Mouse (Mus musculus): ENCODE measurements at regions not wholly inside any gene's neighbourhood (a gene's known extent, or its start where the extent isn't known, plus 50 kb on each side); places are given as distances from the start of the nearest gene placed in this dataset.

DNA sequence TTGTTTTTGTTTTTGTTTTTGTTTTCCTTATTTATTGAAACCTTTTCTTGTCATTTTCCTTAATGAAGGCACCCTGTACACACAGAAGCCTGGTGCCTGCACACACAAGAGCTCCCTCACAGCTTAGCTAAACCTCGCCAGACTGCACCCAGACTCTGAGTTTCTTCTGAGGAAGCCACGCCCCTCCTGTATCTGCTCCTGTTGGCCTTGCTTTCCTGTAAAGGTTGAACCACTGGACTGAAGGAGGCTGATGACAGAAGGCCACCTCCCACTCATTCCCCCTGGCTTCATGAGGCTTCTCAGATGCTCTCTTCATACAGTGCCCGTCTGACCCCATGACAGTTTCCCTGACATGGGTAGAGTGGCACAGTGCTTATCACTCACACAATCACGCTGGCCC lies 97.2 kb upstream of the Slc34a2 start:
- Histone ChIP-seq H3K36me3 (ENCODE audit: insufficient read depth) (no peaks in the 10 kb centered on the region), H3K4me3 (ENCODE audit: low read depth, low read length) (no peak overlapping the region), H3K9ac (no peak overlapping the region), H3K4me2 (ENCODE audit: low read depth) (no peak overlapping the region), H3K27ac (ENCODE audit: low read depth, low read length) (no peak overlapping the region), H3K27me3 (ENCODE audit: insufficient read depth, low read length) (no peaks in the 10 kb centered on the region), H3K9me3 (ENCODE audit: low read length) (no peaks in the 10 kb centered on the region), H3K4me1 (ENCODE audit: insufficient read depth) (no peaks in the 10 kb centered on the region)
- no peak for ATAC-seq
- DNase-seq: no peak
- 87% methylated on average over 4 of the region's 4 CpGs for WGBS
- no peak for TF ChIP-seq CTCF (IDR thresholded peaks at IDR 0.05; ENCODE audit: low read depth)

DNA sequence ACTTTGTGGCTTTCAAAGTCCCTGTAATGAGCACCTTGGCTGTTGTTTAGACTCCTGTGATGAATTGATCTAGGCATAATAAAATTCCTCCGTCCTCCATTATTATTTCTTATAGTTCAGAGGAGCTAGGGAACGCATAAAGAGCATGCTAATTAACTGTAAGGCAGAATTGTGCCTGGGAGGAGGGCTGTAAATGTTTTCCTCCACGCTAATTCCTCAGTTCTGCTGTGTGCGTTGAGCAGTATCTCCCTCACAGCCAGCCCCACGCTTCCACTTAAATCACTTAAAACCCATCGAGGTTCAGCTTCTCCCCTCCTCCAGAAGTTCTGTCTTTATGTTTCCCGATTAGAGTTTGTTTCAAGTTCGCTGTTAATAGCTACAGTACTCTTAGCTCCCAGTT lies 84.0 kb upstream of the Slc34a2 start:
- DNase-seq: no peak
- Histone ChIP-seq H3K9ac (no peak overlapping the region), H3K27ac (ENCODE audit: low read depth, low read length) (no peak overlapping the region), H3K27me3 (ENCODE audit: insufficient read depth, low read length) (no peaks in the 10 kb centered on the region), H3K4me2 (ENCODE audit: low read depth) (no peak overlapping the region), H3K4me1 (ENCODE audit: insufficient read depth) (no peaks in the 10 kb centered on the region), H3K36me3 (ENCODE audit: insufficient read depth) (no peaks in the 10 kb centered on the region), H3K9me3 (ENCODE audit: low read length) (no peaks in the 10 kb centered on the region), H3K4me3 (ENCODE audit: low read depth, low read length) (no peak overlapping the region)
- ATAC-seq: no peak
- TF ChIP-seq CTCF (IDR thresholded peaks at IDR 0.05; ENCODE audit: low read depth): no peak
- 26% methylated on average over 8 of the region's 8 CpGs for WGBS

DNA sequence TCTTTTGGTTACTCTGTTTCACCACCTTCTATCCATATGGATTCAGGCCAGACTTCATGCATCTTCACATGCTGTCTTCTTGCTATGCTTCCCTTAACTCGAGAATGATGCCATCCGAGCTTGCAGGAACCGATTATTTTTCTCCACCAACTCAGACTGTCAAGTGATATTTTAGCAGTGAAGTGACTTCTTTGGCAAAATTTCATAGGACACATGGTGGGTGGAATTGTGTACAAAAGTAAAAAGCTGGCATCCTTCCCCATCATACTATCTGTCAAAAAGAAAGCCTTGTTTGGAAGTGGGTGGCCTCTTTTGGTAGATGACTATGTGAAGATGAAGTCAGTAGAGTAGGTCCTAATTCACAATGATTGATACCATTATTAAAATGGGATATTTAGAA lies 83.2 kb upstream of the Slc34a2 start:
- Histone ChIP-seq H3K27ac (ENCODE audit: low read depth, low read length) (no peak overlapping the region), H3K36me3 (ENCODE audit: insufficient read depth) (no peaks in the 10 kb centered on the region), H3K27me3 (ENCODE audit: insufficient read depth, low read length) (no peaks in the 10 kb centered on the region), H3K9ac (no peak overlapping the region), H3K4me3 (ENCODE audit: low read depth, low read length) (no peak overlapping the region), H3K4me1 (ENCODE audit: insufficient read depth) (no peaks in the 10 kb centered on the region), H3K9me3 (ENCODE audit: low read length) (no peaks in the 10 kb centered on the region), H3K4me2 (ENCODE audit: low read depth) (no peak overlapping the region)
- ATAC-seq (no peak), DNase-seq (no peak)
- 73% methylated on average over 3 of the region's 3 CpGs for WGBS
- no peak for TF ChIP-seq CTCF (IDR thresholded peaks at IDR 0.05; ENCODE audit: low read depth)

DNA sequence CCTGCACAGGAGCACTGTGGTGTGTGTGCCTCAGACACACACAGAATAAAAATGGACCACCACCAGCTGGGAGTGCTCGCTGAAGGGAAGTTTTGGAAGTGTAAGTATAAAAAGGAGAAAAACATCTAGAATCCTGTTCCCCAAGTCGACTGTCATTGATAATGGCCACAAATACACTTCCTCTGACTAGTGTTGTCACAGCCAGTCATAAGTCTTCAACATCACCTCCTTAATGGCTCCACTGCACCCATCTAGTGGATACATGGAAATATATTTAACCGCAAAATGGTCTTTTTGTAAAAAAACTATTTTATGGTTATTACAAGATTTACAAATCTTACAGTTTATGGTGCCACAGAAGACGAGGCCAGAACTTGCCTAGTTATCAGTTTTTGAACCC lies 73.7 kb upstream of the Slc34a2 start:
- Histone ChIP-seq H3K4me2 (ENCODE audit: low read depth) (no peak overlapping the region), H3K4me1 (ENCODE audit: insufficient read depth) (no peaks in the 10 kb centered on the region), H3K9ac (no peak overlapping the region), H3K27ac (ENCODE audit: low read depth, low read length) (no peak overlapping the region), H3K4me3 (ENCODE audit: low read depth, low read length) (no peak overlapping the region), H3K9me3 (ENCODE audit: low read length) (no peaks in the 10 kb centered on the region), H3K36me3 (ENCODE audit: insufficient read depth) (no peaks in the 10 kb centered on the region), H3K27me3 (ENCODE audit: insufficient read depth, low read length) (no peaks in the 10 kb centered on the region)
- no peak for ATAC-seq
- WGBS: 86% methylated on average over 4 of the region's 4 CpGs
- no peak for DNase-seq
- no peak for TF ChIP-seq CTCF (IDR thresholded peaks at IDR 0.05; ENCODE audit: low read depth)

DNA sequence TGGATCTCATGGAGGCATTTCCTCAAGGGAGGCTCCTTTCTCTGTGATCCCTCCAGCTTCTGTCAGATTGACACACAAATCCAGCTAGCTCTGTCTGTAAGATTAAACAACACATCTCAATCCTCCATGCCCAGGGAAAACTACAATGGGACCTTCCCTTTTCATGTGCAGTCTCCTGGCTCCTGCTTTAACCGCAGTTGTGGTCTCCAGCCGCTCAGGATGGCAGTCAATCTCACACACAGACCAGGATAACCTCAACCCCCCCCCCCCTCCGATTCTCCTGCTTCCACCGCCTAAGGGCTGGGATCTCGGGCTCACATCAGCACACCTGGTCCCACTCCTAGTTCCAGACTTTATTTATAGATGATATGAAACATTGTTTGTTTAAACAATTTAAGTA lies 66.1 kb upstream of the Slc34a2 start:
- WGBS: 56% methylated on average over 5 of the region's 5 CpGs
- Histone ChIP-seq H3K4me1 (ENCODE audit: insufficient read depth) (no peaks in the 10 kb centered on the region), H3K9me3 (ENCODE audit: low read length) (no peaks in the 10 kb centered on the region), H3K4me2 (ENCODE audit: low read depth) (no peak overlapping the region), H3K27me3 (ENCODE audit: insufficient read depth, low read length) (no peaks in the 10 kb centered on the region), H3K36me3 (ENCODE audit: insufficient read depth) (no peaks in the 10 kb centered on the region), H3K4me3 (ENCODE audit: low read depth, low read length) (no peak overlapping the region), H3K27ac (ENCODE audit: low read depth, low read length) (no peak overlapping the region), H3K9ac (no peak overlapping the region)
- ATAC-seq (no peak), DNase-seq (no peak)
- no peak for TF ChIP-seq CTCF (IDR thresholded peaks at IDR 0.05; ENCODE audit: low read depth)

DNA sequence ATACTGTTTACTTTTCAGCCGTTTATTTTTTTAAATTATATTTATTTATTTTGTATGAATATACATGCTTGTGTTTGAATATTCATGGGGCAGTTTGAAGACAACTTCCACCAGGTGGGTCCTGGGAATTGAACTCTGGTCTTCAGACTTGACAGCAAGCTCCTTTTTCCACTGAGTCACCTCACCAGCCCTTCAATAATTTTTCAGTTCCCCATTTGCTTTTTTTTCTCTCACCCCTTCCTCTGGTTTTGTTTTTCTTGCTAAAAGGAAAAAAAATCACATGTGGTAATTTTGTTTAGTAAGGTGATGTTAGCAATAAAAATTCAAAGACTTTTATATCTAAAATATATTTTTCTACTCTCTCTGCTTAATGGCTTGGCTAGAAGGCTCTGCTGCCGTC lies 64.9 kb upstream of the Slc34a2 start:
- H3K4me1 ChIP-seq (ENCODE audit: insufficient read depth): no peaks in the 10 kb centered on the region
- H3K27me3 ChIP-seq (ENCODE audit: insufficient read depth, low read length): no peaks in the 10 kb centered on the region
- H3K9ac ChIP-seq: no peak overlapping the region
- H3K36me3 ChIP-seq (ENCODE audit: insufficient read depth): no peaks in the 10 kb centered on the region
- H3K4me2 ChIP-seq (ENCODE audit: low read depth): no peak overlapping the region
- WGBS: 89% methylated on average over 2 of the region's 2 CpGs
- no peak overlapping the region for H3K4me3 ChIP-seq (ENCODE audit: low read depth, low read length)
- H3K9me3 ChIP-seq (ENCODE audit: low read length): no peaks in the 10 kb centered on the region
- H3K27ac ChIP-seq (ENCODE audit: low read depth, low read length): no peak overlapping the region
- DNase-seq (no peak), ATAC-seq (no peak)
- no peak for TF ChIP-seq CTCF (IDR thresholded peaks at IDR 0.05; ENCODE audit: low read depth)

DNA sequence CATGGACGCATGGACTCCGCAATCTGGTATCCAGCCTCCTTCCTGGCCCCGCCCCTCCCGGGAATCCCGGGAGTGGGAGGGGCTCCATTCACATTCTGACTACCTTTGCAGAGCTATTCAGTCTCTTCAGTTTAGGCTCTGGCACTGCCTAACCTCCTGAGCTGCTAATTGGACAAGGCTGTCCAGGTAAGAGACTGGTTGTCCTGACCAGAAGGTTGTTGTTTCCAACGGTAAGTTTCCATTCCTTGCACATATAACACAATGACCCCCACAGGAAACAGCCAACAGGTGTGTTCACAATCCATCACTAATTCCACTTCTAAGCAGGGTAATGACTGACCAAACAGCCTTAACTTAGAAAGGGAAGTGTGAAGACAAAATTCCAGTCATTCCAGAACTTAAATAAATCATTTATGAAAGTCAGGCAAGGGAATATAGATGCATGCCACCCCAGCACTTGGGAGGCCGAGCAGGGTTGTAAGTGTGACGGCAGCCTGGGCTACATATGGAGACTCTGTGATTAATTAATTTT lies 62.3 kb upstream of the Slc34a2 start:
- DNase-seq (no peak), ATAC-seq (no peak)
- 61% methylated on average over 8 of the region's 8 CpGs for WGBS
- no peaks in the 10 kb centered on the region for H3K36me3 ChIP-seq (ENCODE audit: insufficient read depth)
- H3K4me2 ChIP-seq (ENCODE audit: low read depth): no peak overlapping the region
- H3K4me1 ChIP-seq (ENCODE audit: insufficient read depth): no peaks in the 10 kb centered on the region
- no peak overlapping the region for H3K9ac ChIP-seq
- H3K27ac ChIP-seq (ENCODE audit: low read depth, low read length): no peak overlapping the region
- no peaks in the 10 kb centered on the region for H3K27me3 ChIP-seq (ENCODE audit: insufficient read depth, low read length)
- H3K9me3 ChIP-seq (ENCODE audit: low read length): no peaks in the 10 kb centered on the region
- no peak overlapping the region for H3K4me3 ChIP-seq (ENCODE audit: low read depth, low read length)
- no peak for TF ChIP-seq CTCF (IDR thresholded peaks at IDR 0.05; ENCODE audit: low read depth)

Data from forebrain, postnatal 0 days (tissue).